Mouse (Mus musculus) cerebellum, adult 2 months (tissue): ENCODE results near the gene Daam1.

Experiments
- CTCF ChIP-seq: fragments of 200-500 bp; IDR thresholded peaks from 2 replicates; pipeline ENCODE4 v1.5.1; 2011; ENCODE audit warnings: low read depth, mild to moderate bottlenecking, control low read depth, low read length, moderate library complexity, borderline replicate concordance; ENCODE audit not compliant: insufficient read depth
- POLR2A ChIP-seq: fragments of 200-500 bp; IDR thresholded peaks from 2 replicates; pipeline ENCODE4 v1.6.1; 2011; ENCODE audit warnings: low read length, control low read depth, borderline replicate concordance; ENCODE audit not compliant: insufficient read depth

DNA sequence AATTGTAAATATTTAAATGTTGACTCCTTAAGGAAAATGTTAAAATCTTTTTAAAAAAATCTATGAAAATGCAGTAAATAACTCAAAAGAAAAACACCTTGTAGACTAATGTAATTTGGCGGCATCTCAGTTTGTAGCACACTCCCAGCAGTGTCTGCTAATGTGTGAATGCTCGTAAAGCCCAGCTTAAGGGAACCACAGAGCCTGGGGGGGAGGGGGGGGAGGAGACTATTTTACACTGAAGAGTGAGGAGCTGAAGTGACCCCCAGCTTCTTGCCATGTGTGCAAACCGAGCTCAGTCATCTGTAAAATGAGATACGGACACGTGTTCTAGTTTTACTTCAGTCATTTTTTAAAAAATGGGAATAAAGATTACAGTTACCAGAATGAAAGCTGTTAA, 16.7 kb downstream of the Daam1 start:
- TF ChIP-seq CTCF: no peak
- TF ChIP-seq POLR2A: no peak
